Mouse (Mus musculus) intestine, embryonic 15.5 days (tissue): ENCODE results near the gene Prkar1b. TPM values are rescaled to one million over a fixed set of nuclear protein-coding genes. Genes with fewer than 3 reads are reported as not detected.
A peak's percentile ranks its signal among the peaks of the same experiment; 100 is the strongest.

ENCODE experiments used
- ATAC-seq: fragments of 200-750 bp; cut with Nextera tagmentation; 2 replicates; pipeline ENCODE4 v1.8.0; 2017; ENCODE audit warnings: moderate TSS enrichment, moderate library complexity
- H3K27ac ChIP-seq: fragments of 300-500 bp; sonication (generic); 2 replicates; pipeline ENCODE4 v1.5.1; 2015; ENCODE audit warnings: mild to moderate bottlenecking, inconsistent platforms
- H3K27me3 ChIP-seq: fragments of 300-500 bp; sonication (generic); replicated peaks from 2 replicates; pipeline ENCODE4 v1.6.1; 2015; ENCODE audit warnings: inconsistent platforms
- H3K36me3 ChIP-seq: fragments of 300-500 bp; sonication (generic); 2 replicates; pipeline ENCODE4 v1.6.1; 2015; ENCODE audit warnings: inconsistent platforms
- H3K4me1 ChIP-seq: fragments of 300-500 bp; sonication (generic); replicated peaks from 2 replicates; pipeline ENCODE4 v1.6.1; 2015; ENCODE audit warnings: inconsistent platforms
- H3K4me2 ChIP-seq: fragments of 300-500 bp; sonication (generic); replicated peaks from 2 replicates; pipeline ENCODE4 v1.6.1; 2015; ENCODE audit warnings: mild to moderate bottlenecking, inconsistent platforms
- H3K4me3 ChIP-seq: fragments of 300-500 bp; sonication (generic); replicated peaks from 2 replicates; pipeline ENCODE4 v1.5.1; 2015; ENCODE audit warnings: inconsistent platforms
- H3K9ac ChIP-seq: fragments of 300-500 bp; sonication (generic); 2 replicates; pipeline ENCODE4 v1.6.1; 2015; ENCODE audit warnings: inconsistent platforms
- H3K9me3 ChIP-seq: fragments of 300-500 bp; sonication (generic); 2 replicates; pipeline ENCODE4 v1.6.1; 2016; ENCODE audit warnings: inconsistent platforms
- WGBS: fragments of 180-500 bp; shearing (Covaris S2); methylation state at CpG from one replicate; pipeline ENCODE4 v1.1.7; 2015; 5-methylcytosine and 5-hydroxymethylcytosine counted together
- polyA plus RNA-seq: library from polyadenylated mRNA; unstranded; fragments of >200 nt; fragmentation: Nextera tagmentation; extraction: Ambion mirVana; gene quantifications from 2 replicates; pipeline ENCODE4 v1.2.1, GENCODE M21; 2015

Prkar1b gene
- 25.3 and 26.1 TPM in 2 replicates for polyA plus RNA-seq

- peak within 1 kb of the TSS; percentile 87 for H3K4me2 ChIP-seq
- H3K9ac ChIP-seq = peak within 1 kb of the TSS; percentile 70
- H3K27ac ChIP-seq = peak within 1 kb of the TSS; percentile 80
- no peaks in the 10 kb centered on the region for H3K9me3 ChIP-seq
- peaks cover 5% of the 10 kb centered on the region; the same call in 1 of the 2 replicates for H3K36me3 ChIP-seq
- peak within 1 kb of the TSS; percentile 81 for H3K4me3 ChIP-seq
- H3K4me1 ChIP-seq = peaks cover 16% of the 10 kb centered on the region
- H3K27me3 ChIP-seq = no peaks in the 10 kb centered on the region
- ATAC-seq = peak; percentile 97
- under 1% methylated on average over 87 of the region's 87 CpGs for WGBS
Measured at GRCm38 (mm10) chr5:139149681-139150602, at the start of gene Prkar1b, which contains the start of gene Dnaaf5. Gene Prkar1b, minus strand, starts transcription at chr5:139150001. Gene Dnaaf5, plus strand, starts transcription at chr5:139150223.

- peaks cover 19% of the 10 kb centered on the region for H3K4me1 ChIP-seq
- H3K9me3 ChIP-seq = no peaks in the 10 kb centered on the region
- peak overlapping the region; percentile 84 for H3K27ac ChIP-seq
- no peak for ATAC-seq
- peak overlapping the region; percentile 62 for H3K9ac ChIP-seq
- H3K36me3 ChIP-seq = no peaks in the 10 kb centered on the region
- H3K4me3 ChIP-seq = peak overlapping the region; percentile 77
- H3K4me2 ChIP-seq = peak overlapping the region; percentile 95
- H3K27me3 ChIP-seq = no peaks in the 10 kb centered on the region
- 42% methylated on average over 2 of the region's 2 CpGs for WGBS
Measured at GRCm38 (mm10) chr5:139199636-139199994, 49.8 kb upstream of the Prkar1b start.

- Histone ChIP-seq H3K36me3 (no peaks in the 10 kb centered on the region), H3K9me3 (no peaks in the 10 kb centered on the region), H3K27me3 (no peaks in the 10 kb centered on the region), H3K4me2 (no peak overlapping the region), H3K27ac (no peak overlapping the region), H3K4me3 (no peak overlapping the region), H3K4me1 (peaks cover 19% of the 10 kb centered on the region), H3K9ac (0 out of 2 replicates have a peak overlapping the region, but pooled peaks have one; percentile 18)
- no peak for ATAC-seq
- 65% methylated on average over 3 of the region's 3 CpGs for WGBS
Measured at GRCm38 (mm10) chr5:139198779-139199178, 49.0 kb upstream of the Prkar1b start.

GRCm38 (mm10) chr5:139190958-139191357 lies 41.2 kb upstream of the Prkar1b start:
- WGBS = 78% methylated on average over 5 of the region's 5 CpGs
- no peak overlapping the region for H3K27ac ChIP-seq
- no peaks in the 10 kb centered on the region for H3K27me3 ChIP-seq
- H3K36me3 ChIP-seq = peaks cover 3% of the 10 kb centered on the region; the same call in 1 of the 2 replicates
- H3K9me3 ChIP-seq = no peaks in the 10 kb centered on the region
- no peak overlapping the region for H3K4me3 ChIP-seq
- no peak overlapping the region for H3K4me2 ChIP-seq
- no peak for ATAC-seq
- no peaks in the 10 kb centered on the region for H3K4me1 ChIP-seq
- H3K9ac ChIP-seq = no peak overlapping the region

- no peak overlapping the region for H3K4me2 ChIP-seq
- WGBS = 84% methylated on average over 5 of the region's 5 CpGs
- ATAC-seq = no peak
- no peak overlapping the region for H3K4me3 ChIP-seq
- no peak overlapping the region for H3K9ac ChIP-seq
- H3K27ac ChIP-seq = no peak overlapping the region
- no peaks in the 10 kb centered on the region for H3K27me3 ChIP-seq
- H3K9me3 ChIP-seq = no peaks in the 10 kb centered on the region
- H3K4me1 ChIP-seq = no peaks in the 10 kb centered on the region
- H3K36me3 ChIP-seq = peaks cover 8% of the 10 kb centered on the region; the same call in 1 of the 2 replicates
Measured at GRCm38 (mm10) chr5:139189726-139190125, 39.9 kb upstream of the Prkar1b start.

- WGBS = 83% methylated on average over 4 of the region's 4 CpGs
- H3K4me2 ChIP-seq = no peak overlapping the region
- no peak for ATAC-seq
Measured at GRCm38 (mm10) chr5:139184897-139185296, 35.1 kb upstream of the Prkar1b start.

GRCm38 (mm10) chr5:139183601-139184000 lies 33.8 kb upstream of the Prkar1b start:
- 94% methylated on average over 9 of the region's 9 CpGs for WGBS
- H3K4me2 ChIP-seq = no peak overlapping the region
- no peak overlapping the region for H3K4me3 ChIP-seq
- ATAC-seq = no peak
- H3K27ac ChIP-seq = no peak overlapping the region
- H3K9me3 ChIP-seq = no peaks in the 10 kb centered on the region
- H3K36me3 ChIP-seq = peaks cover 17% of the 10 kb centered on the region
- H3K9ac ChIP-seq = no peak overlapping the region
- no peaks in the 10 kb centered on the region for H3K4me1 ChIP-seq
- no peaks in the 10 kb centered on the region for H3K27me3 ChIP-seq

More at GRCm38 (mm10) chr5:139184897-139185296, 35.1 kb upstream of the Prkar1b start:
- Histone ChIP-seq H3K9ac (no peak overlapping the region), H3K9me3 (no peaks in the 10 kb centered on the region), H3K36me3 (peaks cover 17% of the 10 kb centered on the region), H3K4me3 (no peak overlapping the region), H3K27me3 (no peaks in the 10 kb centered on the region), H3K4me1 (no peaks in the 10 kb centered on the region), H3K27ac (no peak overlapping the region)

GRCm38 (mm10) chr5:139183131-139183530 lies 33.3 kb upstream of the Prkar1b start:
- H3K4me2 ChIP-seq = no peak overlapping the region
- no peaks in the 10 kb centered on the region for H3K4me1 ChIP-seq
- H3K9ac ChIP-seq = no peak overlapping the region
- peaks cover 17% of the 10 kb centered on the region for H3K36me3 ChIP-seq
- no peak overlapping the region for H3K4me3 ChIP-seq
- H3K27ac ChIP-seq = no peak overlapping the region
- 85% methylated on average over 2 of the region's 2 CpGs for WGBS
- no peak for ATAC-seq
- no peaks in the 10 kb centered on the region for H3K9me3 ChIP-seq
- H3K27me3 ChIP-seq = no peaks in the 10 kb centered on the region

GRCm38 (mm10) chr5:139178895-139179631 lies 29.3 kb upstream of the Prkar1b start:
- WGBS = 26% methylated on average over 11 of the region's 11 CpGs
- no peaks in the 10 kb centered on the region for H3K9me3 ChIP-seq
- H3K9ac ChIP-seq = no peak overlapping the region
- no peak overlapping the region for H3K27ac ChIP-seq
- no peak overlapping the region for H3K4me2 ChIP-seq
- H3K36me3 ChIP-seq = peaks cover 5% of the 10 kb centered on the region
- no peaks in the 10 kb centered on the region for H3K27me3 ChIP-seq
- H3K4me3 ChIP-seq = no peak overlapping the region
- H3K4me1 ChIP-seq = peaks cover 8% of the 10 kb centered on the region; the same call in 1 of the 2 replicates
- ATAC-seq = peak; percentile 87

- no peak overlapping the region for H3K4me2 ChIP-seq
- no peaks in the 10 kb centered on the region for H3K27me3 ChIP-seq
- H3K4me1 ChIP-seq = peaks cover 11% of the 10 kb centered on the region; the same call in 1 of the 2 replicates
- H3K36me3 ChIP-seq = peaks cover 17% of the 10 kb centered on the region; the same call in 1 of the 2 replicates
- no peak overlapping the region for H3K9ac ChIP-seq
- no peak overlapping the region; the same call in 1 of the 2 replicates for H3K27ac ChIP-seq
- WGBS = 34% methylated on average over 10 of the region's 10 CpGs
- H3K4me3 ChIP-seq = no peak overlapping the region
- no peaks in the 10 kb centered on the region for H3K9me3 ChIP-seq
- peak; percentile 67 for ATAC-seq
Measured at GRCm38 (mm10) chr5:139174556-139175547, 25.1 kb upstream of the Prkar1b start.

GRCm38 (mm10) chr5:139174141-139174540 lies 24.3 kb upstream of the Prkar1b start:
- H3K4me1 ChIP-seq = peaks cover 11% of the 10 kb centered on the region; the same call in 1 of the 2 replicates
- no peaks in the 10 kb centered on the region for H3K27me3 ChIP-seq
- peaks cover 17% of the 10 kb centered on the region; the same call in 1 of the 2 replicates for H3K36me3 ChIP-seq
- H3K27ac ChIP-seq = peak overlapping the region; percentile 66
- no peak overlapping the region for H3K4me3 ChIP-seq
- no peaks in the 10 kb centered on the region for H3K9me3 ChIP-seq
- 17% methylated on average over 10 of the region's 10 CpGs for WGBS
- peak; percentile 61 for ATAC-seq
- no peak overlapping the region; the same call in 1 of the 2 replicates for H3K9ac ChIP-seq
- H3K4me2 ChIP-seq = no peak overlapping the region
